Mouse (Mus musculus): ENCODE data around the gene Gm21319. TPM values are rescaled to one million over a fixed set of nuclear protein-coding genes. Genes with fewer than 3 reads are reported as not detected.
"Not testable (repeated sequence)": the region's sequence is repeated elsewhere in the genome, so short reads cannot be mapped to it uniquely, and the experiment has no call there.

Gene Gm21319
- polyA plus RNA-seq (2014; fragmentation: Nextera tagmentation; extraction: Ambion mirVana): not detected in 2 replicates

DNA sequence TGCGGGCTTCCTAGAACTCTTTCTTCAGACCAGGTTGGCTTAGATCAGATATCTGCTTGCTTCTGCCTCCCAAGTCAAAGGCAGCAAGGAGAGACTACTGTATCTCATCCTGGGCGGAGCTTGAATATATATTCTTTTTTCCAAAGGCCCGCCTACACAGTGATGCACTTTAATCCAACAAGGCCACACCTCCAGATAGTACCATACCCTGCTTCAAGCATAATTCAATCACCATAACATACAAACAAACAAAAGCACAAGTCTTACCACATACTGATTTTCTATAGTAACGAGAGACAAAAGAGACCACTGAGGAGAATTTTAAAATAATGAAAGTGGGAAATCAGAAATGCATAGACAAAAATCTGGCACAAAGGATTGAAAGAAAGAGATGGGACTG is at the start of gene Gm21319:
TSS of gene Gm21319 (minus strand) at position 101 of the 400 bp plus-strand sequence.
- H3K9me3 ChIP-seq (ENCODE audit: control insufficient read depth, low read length); H3K4me1 ChIP-seq (ENCODE audit: control insufficient read depth, insufficient read depth, low read length); H3K27ac ChIP-seq (replicated peaks; ENCODE audit: low read depth, low read length); H3K4me2 ChIP-seq (ENCODE audit: low read length); DNase-seq; H3K9ac ChIP-seq (replicated peaks; ENCODE audit: low read length); H3K27me3 ChIP-seq (ENCODE audit: control insufficient read depth, insufficient read depth, low read length); H3K4me3 ChIP-seq (replicated peaks; ENCODE audit: low read depth, low read length); ATAC-seq (ENCODE audit: low FRiP score, low TSS enrichment); H3K36me3 ChIP-seq (ENCODE audit: control insufficient read depth, insufficient read depth, low read length): not testable (repeated sequence)
- 85% methylated on average over 4 of the region's 4 CpGs for WGBS

GRCm38 (mm10) chr12:87816277-87816676 is 40.7 kb upstream of the Gm21319 start, which contains the start of gene BB287469:
Gene BB287469 (plus strand): TSS chr12:87816577.
- H3K27ac ChIP-seq (replicated peaks; ENCODE audit: low read depth, low read length); H3K4me1 ChIP-seq (ENCODE audit: control insufficient read depth, insufficient read depth, low read length); H3K9ac ChIP-seq (replicated peaks; ENCODE audit: low read length); H3K36me3 ChIP-seq (ENCODE audit: control insufficient read depth, insufficient read depth, low read length); ATAC-seq (ENCODE audit: low FRiP score, low TSS enrichment); H3K9me3 ChIP-seq (ENCODE audit: control insufficient read depth, low read length); H3K4me2 ChIP-seq (ENCODE audit: low read length); H3K27me3 ChIP-seq (ENCODE audit: control insufficient read depth, insufficient read depth, low read length); H3K4me3 ChIP-seq (replicated peaks; ENCODE audit: low read depth, low read length); DNase-seq: not testable (repeated sequence)
- 90% methylated on average over 5 of the region's 6 CpGs for WGBS

- H3K4me1 ChIP-seq (ENCODE audit: control insufficient read depth, insufficient read depth, low read length); H3K9me3 ChIP-seq (ENCODE audit: control insufficient read depth, low read length); H3K27ac ChIP-seq (replicated peaks; ENCODE audit: low read depth, low read length); DNase-seq; H3K27me3 ChIP-seq (ENCODE audit: control insufficient read depth, insufficient read depth, low read length); H3K36me3 ChIP-seq (ENCODE audit: control insufficient read depth, insufficient read depth, low read length); ATAC-seq (ENCODE audit: low FRiP score, low TSS enrichment); H3K4me2 ChIP-seq (ENCODE audit: low read length); H3K9ac ChIP-seq (replicated peaks; ENCODE audit: low read length); H3K4me3 ChIP-seq (replicated peaks; ENCODE audit: low read depth, low read length): not testable (repeated sequence)
- 91% methylated on average over 5 of the region's 5 CpGs for WGBS
These were observed 22.4 kb upstream of the Gm21319 start for GRCm38 (mm10) chr12:87797971-87798370.

GRCm38 (mm10) chr12:87795212-87795611 is 19.7 kb upstream of the Gm21319 start, which contains the start of gene Gm21936:
Gene Gm21936 (plus strand): TSS chr12:87795512.
- 83% methylated on average over 1 of the region's 1 CpGs for WGBS

More at GRCm38 (mm10) chr12:87795212-87795611, 19.7 kb upstream of the Gm21319 start, which contains the start of gene Gm21936:
- not testable (repeated sequence) for H3K9me3 ChIP-seq (ENCODE audit: control insufficient read depth, low read length); H3K27ac ChIP-seq (replicated peaks; ENCODE audit: low read depth, low read length); H3K36me3 ChIP-seq (ENCODE audit: control insufficient read depth, insufficient read depth, low read length); ATAC-seq (ENCODE audit: low FRiP score, low TSS enrichment); H3K4me2 ChIP-seq (ENCODE audit: low read length); H3K27me3 ChIP-seq (ENCODE audit: control insufficient read depth, insufficient read depth, low read length); DNase-seq; H3K4me1 ChIP-seq (ENCODE audit: control insufficient read depth, insufficient read depth, low read length); H3K4me3 ChIP-seq (replicated peaks; ENCODE audit: low read depth, low read length); H3K9ac ChIP-seq (replicated peaks; ENCODE audit: low read length)

Other genes starting within 250 kb of the Gm21319 start
- gene Oog1, start 173.1 kb downstream of the Gm21319 start, polyA plus RNA-seq (2014; fragmentation: Nextera tagmentation; extraction: Ambion mirVana): not detected in 2 replicates
- not detected in 2 replicates for gene Gm4027, start 156.9 kb downstream of the Gm21319 start, polyA plus RNA-seq (2014; fragmentation: Nextera tagmentation; extraction: Ambion mirVana)
- gene Gm16381, start 131.1 kb downstream of the Gm21319 start, polyA plus RNA-seq (2014; fragmentation: Nextera tagmentation; extraction: Ambion mirVana): not detected in 2 replicates
- not detected in 2 replicates for gene Gm21936, start 19.8 kb upstream of the Gm21319 start, polyA plus RNA-seq (2014; fragmentation: Nextera tagmentation; extraction: Ambion mirVana)
- gene BB287469, start 40.8 kb upstream of the Gm21319 start, polyA plus RNA-seq (2014; fragmentation: Nextera tagmentation; extraction: Ambion mirVana): not detected in 2 replicates
- gene Gm2001, start 66.6 kb upstream of the Gm21319 start, polyA plus RNA-seq (2014; fragmentation: Nextera tagmentation; extraction: Ambion mirVana): not detected in 2 replicates
- gene Gm2016, start 98.3 kb upstream of the Gm21319 start, polyA plus RNA-seq (2014; fragmentation: Nextera tagmentation; extraction: Ambion mirVana): not detected in 2 replicates
- not detected in 2 replicates for gene Gm2022, start 119.6 kb upstream of the Gm21319 start, polyA plus RNA-seq (2014; fragmentation: Nextera tagmentation; extraction: Ambion mirVana)
- gene Gm2035, start 144.1 kb upstream of the Gm21319 start, polyA plus RNA-seq (2014; fragmentation: Nextera tagmentation; extraction: Ambion mirVana): not detected in 2 replicates
- gene Gm2042, start 178.3 kb upstream of the Gm21319 start, polyA plus RNA-seq (2014; fragmentation: Nextera tagmentation; extraction: Ambion mirVana): not detected in 2 replicates
- not detected in 2 replicates for gene Gm2075, start 236.1 kb upstream of the Gm21319 start, polyA plus RNA-seq (2014; fragmentation: Nextera tagmentation; extraction: Ambion mirVana)
- gene Gm6803, start 243.0 kb upstream of the Gm21319 start, polyA plus RNA-seq (2014; fragmentation: Nextera tagmentation; extraction: Ambion mirVana): not detected in 2 replicates

All from midbrain, embryonic 14.5 days (tissue).